Mouse (Mus musculus) 3134 (cell line): Measurements from ENCODE around the gene Cx3cl1.

Source experiments
- DNase-seq: peaks from one replicate; pipeline ENCODE4 v3.0.0-alpha.2; 2011; ENCODE audit warnings: low spot score; ENCODE audit not compliant: insufficient read length; ENCODE audit errors: extremely low read depth

The Cx3cl1 gene

DNA sequence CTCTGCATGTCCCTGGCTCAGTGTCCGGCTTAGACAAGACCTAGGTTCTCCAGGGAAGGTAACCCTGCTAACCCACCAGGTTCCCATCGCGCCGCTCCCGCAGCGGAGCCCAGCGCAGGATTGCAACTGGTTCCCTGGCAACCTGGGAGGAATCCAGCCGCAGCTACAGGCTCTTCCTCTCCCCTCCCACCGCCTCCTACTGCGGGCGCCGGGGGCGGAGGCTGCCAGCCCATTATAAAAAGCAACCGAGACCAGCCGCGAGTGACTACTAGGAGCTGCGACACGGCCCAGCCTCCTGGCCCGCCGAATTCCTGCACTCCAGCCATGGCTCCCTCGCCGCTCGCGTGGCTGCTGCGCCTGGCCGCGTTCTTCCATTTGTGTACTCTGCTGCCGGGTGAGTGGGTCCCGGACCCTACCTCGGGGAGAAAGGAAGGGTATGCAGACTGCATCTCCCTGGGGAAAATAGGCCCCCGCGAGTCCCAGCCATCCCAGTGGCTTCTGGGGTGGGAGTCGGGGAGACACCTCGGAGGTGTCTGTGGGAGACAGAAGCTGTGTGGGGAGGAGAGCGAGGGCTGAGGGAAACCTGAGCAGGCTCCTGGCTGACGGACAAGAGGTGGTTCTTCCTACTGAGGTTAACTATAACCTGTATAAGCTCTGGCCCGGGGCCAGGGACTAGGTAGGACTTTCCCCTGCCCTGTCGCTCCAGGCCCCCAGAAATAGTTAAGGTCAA, at the start of gene Cx3cl1:
TSS of gene Cx3cl1 (plus strand) at position 69 of the 730 bp plus-strand sequence.
- DNase-seq = peak; percentile 90

DNA sequence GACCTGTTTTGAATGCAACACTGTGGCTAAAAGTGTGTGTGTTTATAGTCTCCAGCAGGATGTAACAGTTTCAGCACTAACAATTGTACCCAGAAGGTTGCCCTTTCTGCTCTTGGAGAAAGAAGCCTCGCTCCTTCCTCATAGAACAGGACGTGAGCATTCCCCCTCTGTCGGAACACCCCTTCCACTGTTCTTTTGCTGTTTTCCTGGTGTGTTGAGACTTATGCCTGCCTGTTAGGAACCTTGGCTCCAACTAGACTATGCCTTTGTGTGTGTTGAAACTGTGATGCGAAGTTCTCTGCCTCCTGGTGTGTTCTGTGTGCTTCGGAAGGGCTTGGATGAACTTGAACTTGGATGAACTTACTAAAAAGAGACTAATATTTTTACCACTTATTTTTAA, 45.8 kb upstream of the Cx3cl1 start:
- no peak for DNase-seq

- DNase-seq = no peak
Observed at GRCm38 (mm10) chr8:94729301-94729700, 42.5 kb upstream of the Cx3cl1 start.

DNA sequence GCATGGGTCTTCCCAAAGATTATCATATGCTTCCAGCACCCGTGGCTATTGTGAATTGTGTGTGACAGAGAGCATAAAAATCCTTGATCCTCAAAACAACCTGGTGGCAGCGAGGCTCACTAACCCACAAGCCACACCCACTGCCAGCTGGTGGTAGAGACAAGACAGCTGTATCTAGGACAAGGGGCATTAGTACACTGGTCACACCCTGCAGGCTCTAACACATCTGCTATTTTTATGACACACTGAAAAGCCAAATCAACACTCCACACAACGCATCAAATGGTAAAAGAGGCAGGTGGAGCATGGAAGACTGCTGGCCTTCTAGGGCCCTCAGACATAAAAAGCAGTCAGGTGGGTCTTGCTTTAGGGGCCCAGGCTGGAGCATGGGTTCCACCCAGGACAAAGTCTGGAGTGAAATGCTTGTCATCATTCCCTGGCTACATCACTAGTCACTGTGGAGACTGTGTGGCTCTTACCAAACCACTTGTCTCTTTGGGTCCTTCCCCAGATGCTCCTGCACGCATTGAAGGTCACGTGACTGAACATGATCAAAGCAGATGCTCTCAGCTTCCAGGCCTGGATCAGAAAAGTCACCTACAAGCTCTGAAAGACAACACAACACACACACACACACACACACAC, 37.9 kb upstream of the Cx3cl1 start:
- no peak for DNase-seq

DNA sequence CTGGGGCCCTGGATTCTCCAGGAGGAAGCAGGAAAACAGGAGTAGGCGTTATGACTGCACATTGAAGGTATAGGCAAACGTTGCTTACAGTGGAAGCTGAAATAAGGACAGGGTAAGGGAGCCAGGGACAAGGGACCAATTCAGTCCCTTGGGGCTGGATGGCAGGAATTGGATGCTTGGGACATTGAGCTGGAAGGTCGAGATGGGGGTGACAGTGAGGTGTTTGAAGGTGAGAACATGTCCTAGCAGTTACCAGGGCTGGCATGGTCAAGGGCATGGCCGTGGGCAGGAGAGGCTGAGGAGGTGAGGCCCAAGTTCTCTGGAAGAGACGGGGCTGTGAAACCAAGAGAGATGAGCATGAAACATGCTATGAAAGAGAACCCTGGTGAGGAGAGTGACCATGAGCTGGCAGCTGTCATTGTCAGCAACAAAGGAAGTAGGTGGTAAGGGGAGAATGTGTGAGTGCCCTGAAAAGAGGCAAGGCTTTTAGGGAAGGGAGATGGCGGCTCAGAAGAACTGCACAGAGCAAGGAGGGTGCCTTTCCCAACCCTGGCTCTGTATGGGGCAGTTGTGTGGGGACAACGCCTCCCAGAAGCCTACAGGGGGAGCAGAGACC, 37.0 kb upstream of the Cx3cl1 start:
- DNase-seq = peak; percentile 33

- peak; percentile 55 for DNase-seq
Observed at GRCm38 (mm10) chr8:94735426-94736094, 36.2 kb upstream of the Cx3cl1 start.

DNA sequence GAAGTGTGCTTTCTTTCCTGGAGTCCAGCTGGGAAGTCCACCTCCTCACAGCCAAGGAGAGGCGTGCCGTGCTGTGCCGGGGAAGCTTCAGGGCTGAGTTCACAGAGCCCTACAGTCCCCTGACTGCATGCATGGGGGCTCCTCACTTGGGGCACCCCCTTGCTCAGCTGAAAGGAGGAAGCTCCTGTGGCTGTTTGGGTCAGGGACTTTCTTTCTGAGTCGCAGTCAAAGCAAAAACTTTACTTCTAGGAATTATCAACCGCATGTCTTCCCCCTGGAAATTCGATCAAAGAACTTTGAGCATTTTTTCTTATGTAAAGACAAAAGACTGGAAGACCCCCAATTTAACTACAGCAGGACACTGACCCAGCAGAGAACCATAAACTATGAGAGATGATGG, 32.0 kb upstream of the Cx3cl1 start:
- DNase-seq = no peak

- DNase-seq = no peak
Observed at GRCm38 (mm10) chr8:94740591-94740990, 31.2 kb upstream of the Cx3cl1 start.

DNA sequence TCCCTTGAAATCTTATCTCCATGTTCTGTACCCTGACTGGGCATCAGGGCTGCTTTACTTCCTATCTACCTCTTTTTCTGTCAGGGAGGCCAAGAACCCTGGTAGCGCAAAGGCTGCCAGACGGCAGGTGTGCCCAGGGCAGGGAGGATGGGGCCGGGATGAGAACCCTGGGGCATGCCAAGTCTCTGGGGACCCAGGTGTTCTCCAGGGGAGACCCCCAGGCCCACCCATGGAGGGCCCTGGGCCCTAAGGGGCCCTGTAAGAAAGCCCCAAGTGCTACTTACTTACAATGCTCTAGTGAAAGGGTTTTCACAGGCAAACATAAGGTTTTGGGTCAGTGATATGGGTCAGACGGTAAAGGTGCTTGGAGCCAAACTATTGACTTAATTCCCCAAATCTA, 30.1 kb upstream of the Cx3cl1 start:
- no peak for DNase-seq

DNA sequence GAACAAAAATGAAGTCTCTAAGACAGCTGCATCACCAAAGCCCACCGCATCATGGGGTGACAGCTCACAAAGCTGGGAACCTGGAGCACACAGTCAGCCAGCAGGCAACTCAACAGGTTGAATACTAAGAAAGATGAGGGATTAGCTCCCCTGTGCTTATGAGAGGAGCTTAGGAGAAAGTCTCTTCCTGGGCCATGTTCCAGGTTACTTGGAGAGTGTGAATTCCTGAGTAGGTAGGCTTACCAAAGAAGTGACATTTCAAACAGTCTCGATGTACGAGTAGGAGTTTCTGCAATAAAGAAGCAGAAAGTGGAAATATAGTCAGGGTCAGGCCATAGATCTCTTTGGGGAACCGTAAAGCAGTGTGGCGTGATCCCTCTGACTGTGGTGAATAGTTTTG, 27.3 kb upstream of the Cx3cl1 start:
- no peak for DNase-seq

GRCm38 (mm10) chr8:94744972-94745371, 26.8 kb upstream of the Cx3cl1 start:
- DNase-seq = no peak

DNA sequence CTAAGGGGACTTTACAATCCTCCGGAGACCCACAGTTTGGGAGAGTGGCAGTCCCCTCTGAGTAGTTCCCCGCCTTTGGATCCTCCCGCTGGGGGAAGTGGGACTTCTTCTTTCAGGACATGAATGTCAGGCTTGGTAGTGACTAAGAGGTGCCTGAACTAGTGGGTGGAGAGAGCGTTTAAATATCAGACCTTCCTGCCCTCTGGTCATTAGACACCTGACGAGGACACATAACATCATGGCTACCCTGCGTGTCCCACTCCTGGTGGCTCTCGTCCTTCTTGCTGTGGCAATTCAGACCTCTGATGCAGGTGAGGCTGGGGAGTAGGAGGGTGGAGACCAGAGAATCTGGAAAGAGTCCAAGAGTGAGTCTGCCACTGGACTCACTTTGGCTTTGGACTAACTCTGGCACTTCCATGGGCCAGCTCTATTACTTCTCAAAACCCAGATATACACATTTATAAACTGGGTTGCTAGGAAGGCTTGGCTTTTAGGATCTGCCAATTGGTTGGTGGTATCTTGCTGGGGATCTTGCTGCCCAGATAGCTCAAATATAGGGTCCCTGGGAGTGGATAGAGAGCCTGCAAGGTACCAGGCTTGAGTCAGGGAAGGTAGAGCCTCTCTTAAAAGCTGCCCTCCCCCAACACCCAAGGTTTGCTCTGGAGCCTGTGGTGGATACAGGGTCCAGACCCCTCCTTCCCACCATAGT, 26.2 kb upstream of the Cx3cl1 start, which contains the start of gene Ccl22:
TSS of gene Ccl22 (plus strand) at position 115 of the 709 bp plus-strand sequence.
- no peak for DNase-seq

DNA sequence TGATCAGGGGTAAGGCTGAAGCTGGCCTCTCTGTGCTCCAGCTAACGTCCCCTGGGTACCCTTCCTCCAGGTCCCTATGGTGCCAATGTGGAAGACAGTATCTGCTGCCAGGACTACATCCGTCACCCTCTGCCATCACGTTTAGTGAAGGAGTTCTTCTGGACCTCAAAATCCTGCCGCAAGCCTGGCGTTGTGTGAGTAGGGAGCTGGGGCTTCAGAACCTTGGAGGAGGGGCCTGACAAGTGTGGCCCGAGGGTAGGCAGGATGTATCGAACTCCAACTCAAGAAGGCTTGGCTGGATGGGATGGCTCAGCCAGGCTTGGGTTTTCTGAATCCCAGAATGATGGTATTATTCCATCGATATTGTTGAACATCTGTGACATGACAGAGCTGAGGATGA, 25.0 kb upstream of the Cx3cl1 start:
- no peak for DNase-seq

DNA sequence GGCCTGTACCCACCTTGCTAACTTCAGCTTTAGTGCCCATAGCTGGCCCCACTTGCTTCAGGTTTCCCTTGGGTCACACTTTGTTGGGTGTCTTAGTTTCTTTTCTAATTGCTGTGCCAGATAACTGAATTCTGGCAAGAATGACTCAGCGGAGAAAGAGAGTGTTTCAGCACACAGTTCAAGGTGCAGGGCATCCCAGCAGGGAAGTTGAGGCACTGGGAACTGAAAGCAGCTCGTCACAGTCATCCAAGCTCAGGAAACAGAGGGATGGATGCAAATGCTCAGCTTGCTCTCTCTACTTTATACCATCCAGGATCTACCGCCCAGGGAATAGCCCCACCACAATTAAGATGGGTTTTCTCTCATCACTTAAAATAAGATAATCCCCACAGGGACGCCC, 23.4 kb upstream of the Cx3cl1 start:
- DNase-seq = no peak

- no peak for DNase-seq
Observed at GRCm38 (mm10) chr8:94749942-94750341, 21.9 kb upstream of the Cx3cl1 start.

DNA sequence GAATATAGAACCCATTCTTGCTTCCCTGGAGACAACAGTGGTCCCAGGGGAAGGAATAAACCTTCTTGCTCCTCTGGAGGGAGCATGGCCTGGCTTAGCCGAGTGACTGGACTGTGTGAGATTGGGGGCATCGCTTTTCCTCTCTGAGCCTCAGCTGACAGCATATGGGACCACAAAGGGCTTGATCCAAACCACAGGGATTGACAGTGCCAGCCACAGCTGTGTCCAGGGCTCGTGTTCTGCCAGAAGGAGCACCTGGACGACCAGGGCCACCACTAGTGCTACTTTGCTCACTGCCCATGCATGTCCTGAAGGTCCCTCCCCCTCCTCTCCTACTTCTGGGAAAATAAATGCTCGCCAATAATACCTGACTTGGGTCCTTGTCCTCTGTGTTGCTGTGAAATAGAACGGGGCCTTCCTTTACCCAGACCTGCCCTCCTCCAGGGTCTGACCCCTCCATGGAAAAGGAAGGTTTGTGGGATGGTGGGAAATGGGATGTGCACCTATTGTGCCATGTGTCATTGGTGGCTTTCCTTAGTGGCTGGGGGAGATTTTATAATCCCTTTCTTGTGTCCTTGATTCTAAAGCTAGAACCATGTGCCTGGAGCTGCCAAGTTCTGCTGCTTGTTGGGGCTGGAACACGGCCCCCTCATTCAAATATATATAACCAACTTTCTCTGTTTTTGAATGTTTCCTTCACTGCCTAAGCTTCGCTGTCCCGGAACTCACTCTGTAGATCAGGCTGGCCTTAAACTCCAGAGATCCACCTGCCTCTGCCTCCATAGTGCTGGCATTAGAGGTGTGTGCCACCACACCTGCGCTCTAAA, 20.6 kb upstream of the Cx3cl1 start:
- DNase-seq = peak; percentile 15

DNA sequence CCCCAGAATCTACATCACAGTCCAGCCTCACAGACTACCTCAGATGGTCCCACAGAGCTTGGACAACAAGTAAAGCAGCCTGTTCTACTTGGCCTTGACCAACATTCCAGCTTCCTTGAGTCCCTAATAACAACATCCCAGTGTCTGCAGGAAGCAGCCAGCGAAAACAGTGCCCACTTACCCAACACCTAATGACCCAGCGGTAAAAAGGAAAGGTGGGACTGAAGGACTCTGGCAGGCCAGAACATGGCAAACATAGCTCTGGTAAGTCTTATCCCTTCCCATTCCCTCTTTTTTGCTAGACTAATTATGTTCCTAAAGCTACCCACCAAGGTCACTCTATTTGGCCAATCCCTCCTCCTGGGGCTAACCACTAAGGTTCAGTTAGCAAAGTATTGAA, 17.8 kb upstream of the Cx3cl1 start:
- DNase-seq = no peak

GRCm38 (mm10) chr8:94754486-94754885, 17.3 kb upstream of the Cx3cl1 start:
- DNase-seq = no peak

DNA sequence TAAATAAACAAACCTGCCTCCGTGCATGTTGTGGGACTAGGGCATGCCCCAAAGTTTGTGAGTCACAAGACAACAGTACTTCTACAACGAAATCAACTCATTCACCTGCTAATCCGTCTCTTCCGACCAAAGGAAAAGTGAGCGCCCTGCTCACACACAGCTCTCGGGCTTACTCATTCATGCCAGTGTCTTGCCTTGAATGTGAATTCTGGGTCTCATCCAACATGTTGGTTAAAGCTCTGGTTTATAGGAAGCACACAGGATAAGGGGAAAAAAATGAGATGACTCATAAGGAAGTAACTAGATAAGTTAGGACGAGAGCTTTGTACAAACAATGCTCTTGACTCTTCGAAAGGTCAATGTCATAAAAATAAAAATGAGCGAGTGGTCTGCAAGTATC, 4.8 kb upstream of the Cx3cl1 start:
- peak; percentile 54 for DNase-seq

- DNase-seq = no peak
Observed at GRCm38 (mm10) chr8:94770945-94771344, 864 bp upstream of the Cx3cl1 start.
